Mouse (Mus musculus) large intestine, adult 2 months (tissue): ENCODE results near the gene Grik3. TPM values are rescaled to one million over a fixed set of nuclear protein-coding genes. Genes with fewer than 3 reads are reported as not detected.

Experiments used
- DNase-seq: peaks from one replicate; pipeline ENCODE4 v3.0.0-alpha.2; 2012; ENCODE audit warnings: low read depth, low spot score
- WGBS: fragments of 180-500 bp; shearing (Covaris S2); methylation state at CpG from one replicate; pipeline ENCODE4 v1.1.7; 2018; 5-methylcytosine and 5-hydroxymethylcytosine counted together
- polyA plus RNA-seq: library from polyadenylated mRNA; depleted of rRNA; stranded (reverse); fragments of >200 nt; gene quantifications from 2 replicates; pipeline ENCODE4 v1.2.3, GENCODE M21; 2012; rRNA removed

The Grik3 gene
- 0.17 and 0.26 TPM in 2 replicates for polyA plus RNA-seq

- 2% methylated on average over 76 of the region's 77 CpGs for WGBS
- DNase-seq = no peak
Measured at GRCm38 (mm10) chr4:125490661-125491504, at the start of gene Grik3. TSS of gene Grik3 (plus strand) at chr4:125490700.

GRCm38 (mm10) chr4:125441821-125442220, 48.7 kb upstream of the Grik3 start:
- WGBS = 77% methylated on average over 4 of the region's 4 CpGs
- no peak for DNase-seq

- 61% methylated on average over 7 of the region's 7 CpGs for WGBS
- DNase-seq = no peak
Measured at GRCm38 (mm10) chr4:125444366-125444765, 46.1 kb upstream of the Grik3 start.

- 66% methylated on average over 7 of the region's 7 CpGs for WGBS
Measured at GRCm38 (mm10) chr4:125450602-125451321, 39.7 kb upstream of the Grik3 start.

GRCm38 (mm10) chr4:125451821-125452220, 38.7 kb upstream of the Grik3 start:
- DNase-seq = no peak
- 25% methylated on average over 6 of the region's 6 CpGs for WGBS

More at GRCm38 (mm10) chr4:125450602-125451321, 39.7 kb upstream of the Grik3 start:
- no peak for DNase-seq

- DNase-seq = no peak
- 55% methylated on average over 5 of the region's 5 CpGs for WGBS
Measured at GRCm38 (mm10) chr4:125456506-125456905, 34.0 kb upstream of the Grik3 start.

GRCm38 (mm10) chr4:125457152-125458093, 33.1 kb upstream of the Grik3 start:
- DNase-seq = no peak
- 25% methylated on average over 11 of the region's 11 CpGs for WGBS

GRCm38 (mm10) chr4:125459791-125460190, 30.7 kb upstream of the Grik3 start:
- no peak for DNase-seq
- WGBS = 67% methylated on average over 9 of the region's 9 CpGs

GRCm38 (mm10) chr4:125469711-125470372, 20.7 kb upstream of the Grik3 start:
- WGBS = 51% methylated on average over 11 of the region's 11 CpGs
- DNase-seq = no peak

- WGBS = 57% methylated on average over 4 of the region's 4 CpGs
Measured at GRCm38 (mm10) chr4:125474903-125475302, 15.6 kb upstream of the Grik3 start.

GRCm38 (mm10) chr4:125478071-125478470, 12.4 kb upstream of the Grik3 start:
- DNase-seq = no peak
- WGBS = 43% methylated on average over 12 of the region's 12 CpGs

More at GRCm38 (mm10) chr4:125474903-125475302, 15.6 kb upstream of the Grik3 start:
- DNase-seq = no peak

GRCm38 (mm10) chr4:125481256-125481655, 9.2 kb upstream of the Grik3 start:
- no peak for DNase-seq
- WGBS = 31% methylated on average over 3 of the region's 3 CpGs

GRCm38 (mm10) chr4:125484131-125484530, 6.4 kb upstream of the Grik3 start:
- 21% methylated on average over 8 of the region's 8 CpGs for WGBS

GRCm38 (mm10) chr4:125485416-125486239, 4.9 kb upstream of the Grik3 start:
- no peak for DNase-seq
- 50% methylated on average over 15 of the region's 15 CpGs for WGBS

More at GRCm38 (mm10) chr4:125484131-125484530, 6.4 kb upstream of the Grik3 start:
- DNase-seq = no peak

GRCm38 (mm10) chr4:125486616-125487015, 3.9 kb upstream of the Grik3 start:
- WGBS = 5% methylated on average over 13 of the region's 13 CpGs
- DNase-seq = no peak

- WGBS = 7% methylated on average over 7 of the region's 7 CpGs
- DNase-seq = no peak
Measured at GRCm38 (mm10) chr4:125487031-125487430, 3.5 kb upstream of the Grik3 start.

GRCm38 (mm10) chr4:125488796-125489637, 1.5 kb upstream of the Grik3 start:
- WGBS = 5% methylated on average over 26 of the region's 26 CpGs
- DNase-seq = no peak
